Mouse (Mus musculus) layer of hippocampus, postnatal 14 days (tissue): ENCODE data around the gene Sema3f. TPM values are rescaled to one million over a fixed set of nuclear protein-coding genes. Genes with fewer than 3 reads are reported as not detected.

Experiments
- DNase-seq, 2 experiments: peaks; one replicate each; pipeline ENCODE4 v3.0.0; 2021 to 2022; ENCODE audit warnings: low spot score in 2 of 2, mixed read lengths in 1 of 2
- total RNA-seq, 2 experiments: library from RNA; stranded (reverse); gene quantifications; 2 replicates each; pipeline ENCODE4 v1.2.3; 2021

Sema3f gene
- total RNA-seq, 2 experiments from 2014 or later: 4.3 to 4.8 TPM

- peak; percentile 90 to 94 for DNase-seq
Observed at GRCm38 (mm10) chr9:107635279-107636028, 74.8 kb downstream of the Sema3f start, which contains the start of gene Gnai2. Gnai2 (minus strand) TSS chr9:107635367.

- no peak for DNase-seq
Observed at GRCm38 (mm10) chr9:107634406-107635278, 75.6 kb downstream of the Sema3f start.

- DNase-seq: no peak
Observed at GRCm38 (mm10) chr9:107633661-107634405, 76.4 kb downstream of the Sema3f start.

- peak; percentile 73 to 75 for DNase-seq
Observed at GRCm38 (mm10) chr9:107633091-107633660, 77.1 kb downstream of the Sema3f start.

GRCm38 (mm10) chr9:107632478-107632877, 77.8 kb downstream of the Sema3f start:
- no peak for DNase-seq

GRCm38 (mm10) chr9:107631861-107632260, 78.4 kb downstream of the Sema3f start:
- no peak for DNase-seq

Other genes with a start within 250 kb of the Sema3f start
- 10 to 100 TPM; 33.3 to 38.1 TPM for gene Tmem115, start 176.5 kb downstream of the Sema3f start, total RNA-seq
- gene Cyb561d2, start 168.3 kb downstream of the Sema3f start, total RNA-seq: 10 to 100 TPM; 16.7 to 17.8 TPM
- gene Nprl2, start 168.2 kb downstream of the Sema3f start, total RNA-seq: 10 to 100 TPM; 28.7 to 34.5 TPM
- 1 to 10 TPM; 2.0 to 3.7 TPM for gene Zmynd10, start 163.2 kb downstream of the Sema3f start, total RNA-seq
- 10 to 100 TPM; 14.5 to 16.0 TPM for gene Rassf1, start 158.9 kb downstream of the Sema3f start, total RNA-seq
- gene Tusc2, start 147.2 kb downstream of the Sema3f start, total RNA-seq: 10 to 100 TPM; 63.0 to 64.1 TPM
- 10 to 100 TPM; 14.6 to 16.8 TPM for gene Hyal2, start 142.5 kb downstream of the Sema3f start, total RNA-seq
- 1 to 10 TPM; 4.8 to 6.3 TPM for gene Hyal1, start 133.5 kb downstream of the Sema3f start, total RNA-seq
- gene Naa80, start 131.6 kb downstream of the Sema3f start, total RNA-seq: 10 to 100 TPM in 1 of 2 experiments, 1 to 10 TPM in 1; 9.5 to 10.0 TPM
- gene Hyal3, start 129.7 kb downstream of the Sema3f start, total RNA-seq: 1 to 10 TPM in 1 of 2 experiments, under 1 TPM in 1; 0.95 to 1.5 TPM
- gene Ifrd2, start 122.8 kb downstream of the Sema3f start, total RNA-seq: 10 to 100 TPM; 12.1 to 13.0 TPM
- gene Sema3b, start 101.2 kb downstream of the Sema3f start, total RNA-seq: 1 to 10 TPM; 2.0 to 4.9 TPM
- gene Gnai2, start 75.1 kb downstream of the Sema3f start, total RNA-seq: 100 to 1,000 TPM; 215 to 224 TPM
- gene Slc38a3, start 40.9 kb downstream of the Sema3f start, total RNA-seq: 10 to 100 TPM; 83.3 to 98.4 TPM
- under 1 TPM in 1 of 2 experiments, not detected in 1; 0.60 TPM for gene Gnat1, start 30.8 kb downstream of the Sema3f start, total RNA-seq
- 100 to 1,000 TPM; 157 to 160 TPM for gene Rbm5, start 60.5 kb upstream of the Sema3f start, total RNA-seq
- gene Rbm6, start 162.8 kb upstream of the Sema3f start, total RNA-seq: 10 to 100 TPM; 57.7 to 60.2 TPM
- gene Mon1a, start 177.7 kb upstream of the Sema3f start, total RNA-seq: 10 to 100 TPM; 17.0 to 20.9 TPM
- gene Mst1r, start 196.4 kb upstream of the Sema3f start, total RNA-seq: 1 to 10 TPM; 1.8 to 2.9 TPM
- not detected for gene Actl11, start 218.0 kb upstream of the Sema3f start, total RNA-seq
- 100 to 1,000 TPM; 497 to 516 TPM for gene Camkv, start 225.2 kb upstream of the Sema3f start, total RNA-seq
- gene Traip, start 239.7 kb upstream of the Sema3f start, total RNA-seq: 10 to 100 TPM; 22.3 to 23.8 TPM